Mouse (Mus musculus) layer of hippocampus, postnatal 14 days (tissue): Measurements from ENCODE around the gene Sgo2b. TPM values are rescaled to one million over a fixed set of nuclear protein-coding genes. Genes with fewer than 3 reads are reported as not detected.
"Not testable (repeated sequence)": the region's sequence is repeated elsewhere in the genome, so short reads cannot be mapped to it uniquely, and the experiment has no call there.

Experiments
- DNase-seq, 2 experiments: peaks; one replicate each; pipeline ENCODE4 v3.0.0; 2021 to 2022; ENCODE audit warnings: low spot score in 2 of 2, mixed read lengths in 1 of 2
- long read RNA-seq, 2 experiments: library from polyadenylated mRNA; stranded (forward); transcript quantifications; one replicate each; pipeline ENCODE4 v2.0.0; 2021
- total RNA-seq, 2 experiments: library from RNA; stranded (reverse); gene quantifications; 2 replicates each; pipeline ENCODE4 v1.2.3; 2021

Gene Sgo2b
- total RNA-seq, result not detected
- long read RNA-seq, experiment 1, result 0 reads
- long read RNA-seq, experiment 2, result 0 reads

DNA sequence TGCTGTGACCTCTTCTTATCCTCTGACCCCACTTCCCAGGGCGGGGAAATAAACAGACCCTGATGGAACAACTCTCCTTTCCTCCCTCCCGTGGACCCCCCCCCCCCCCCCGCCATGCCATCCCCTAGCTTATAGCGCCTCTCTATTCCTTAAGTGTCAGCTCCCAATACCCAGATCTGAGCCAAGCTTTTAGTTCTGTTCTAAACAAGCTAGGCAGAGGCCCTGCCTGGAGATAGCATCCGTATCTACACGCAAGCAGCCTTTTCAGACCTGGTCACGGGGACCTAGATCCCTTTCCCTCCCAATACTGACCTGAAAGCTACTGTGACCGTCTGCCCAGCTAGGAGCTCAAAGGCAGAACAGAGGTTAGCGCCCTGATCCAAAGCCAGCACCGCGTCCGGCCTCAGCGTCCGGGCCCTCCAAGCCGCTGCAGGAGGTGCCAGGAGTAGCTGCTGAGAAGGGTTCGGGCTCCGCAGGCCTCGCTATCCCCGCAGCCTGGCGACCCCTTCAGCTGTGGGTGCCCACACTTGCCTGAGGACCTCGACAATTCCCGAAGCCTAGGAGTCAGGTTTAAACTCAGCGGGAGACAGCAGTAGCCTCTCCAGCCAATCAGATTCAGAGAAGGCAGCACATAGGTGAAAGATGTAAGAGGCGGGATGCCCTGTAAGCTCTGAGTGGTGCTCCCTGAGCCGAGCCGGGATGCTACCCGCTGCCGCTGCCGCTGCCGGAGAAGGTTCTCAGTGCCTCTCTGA is at the start of gene Sgo2b:
Gene Sgo2b, minus strand, starts transcription at position 623 of the 752 bp plus-strand sequence.
- no peak for DNase-seq

DNA sequence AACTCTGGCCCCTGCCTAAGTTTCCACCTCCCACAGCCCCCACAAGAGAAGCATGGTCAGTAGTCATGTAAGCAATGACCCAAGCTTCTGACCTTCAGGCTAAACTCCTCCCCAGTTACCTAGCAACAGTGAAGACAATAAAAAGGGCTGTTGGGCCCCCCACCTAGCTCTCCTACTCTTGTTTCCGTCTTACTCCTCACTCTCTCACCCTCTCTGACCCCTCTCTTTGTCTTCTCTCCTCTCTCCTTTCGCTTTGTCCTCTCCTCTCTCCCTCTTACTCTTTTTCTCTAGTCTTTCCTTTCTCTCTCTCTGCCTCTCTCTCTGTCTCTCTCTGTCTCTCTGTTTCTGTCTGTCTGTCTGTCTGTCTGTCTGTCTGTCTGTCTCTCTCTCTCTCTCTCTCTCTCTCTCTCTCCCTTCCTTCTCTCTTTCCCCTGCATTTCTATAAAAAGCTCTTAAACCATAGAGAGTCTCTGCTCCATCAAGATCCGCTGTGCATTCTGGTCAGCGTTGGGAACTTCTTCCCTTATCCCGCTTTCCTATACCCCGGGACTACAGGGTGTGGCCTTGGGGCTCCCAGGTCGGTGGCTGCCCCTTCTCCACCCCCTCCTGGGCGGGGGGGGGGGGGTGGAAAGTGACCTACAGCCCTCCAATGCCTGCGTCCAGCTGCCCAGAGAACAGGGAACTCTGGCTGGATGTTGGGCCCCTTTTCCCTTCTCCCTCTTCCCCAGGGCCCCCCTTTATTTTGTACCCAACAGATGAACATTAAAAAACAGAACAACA is 18.8 kb upstream of the Sgo2b start:
- not testable (repeated sequence) for DNase-seq

DNA sequence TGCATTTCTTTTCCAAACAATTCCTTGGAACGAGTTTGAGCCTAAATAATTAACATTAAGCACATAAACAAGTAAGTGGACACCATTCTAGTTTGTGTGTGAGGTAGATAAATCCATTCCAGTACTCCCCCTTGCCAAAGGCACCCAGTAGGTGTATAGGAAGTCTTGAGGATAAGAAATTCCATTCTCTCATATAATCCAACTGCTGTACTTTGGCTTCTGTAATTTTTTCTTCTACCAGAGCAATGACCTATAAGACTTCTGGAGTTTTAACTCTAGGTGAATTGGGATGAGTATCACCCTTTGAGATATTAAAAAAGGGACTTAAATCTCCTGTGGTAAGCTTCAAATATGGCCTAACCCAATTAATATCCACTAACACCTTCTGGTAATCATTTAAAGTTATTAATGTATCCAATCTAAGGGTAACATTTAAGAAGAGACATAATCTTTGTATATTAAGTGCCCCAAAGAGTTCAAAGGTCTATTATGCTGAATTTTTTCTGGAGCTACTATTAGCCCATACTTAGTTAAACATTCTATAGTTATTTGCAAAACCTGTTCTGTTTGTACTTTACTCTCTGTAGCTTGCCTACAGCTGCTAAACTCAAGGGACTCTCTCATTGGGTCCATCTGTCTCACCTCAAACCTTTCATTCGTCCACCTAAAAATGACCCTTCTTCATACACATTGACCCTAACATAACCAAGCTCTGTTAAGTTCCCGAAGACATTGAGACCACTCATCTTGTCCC is 9.2 kb upstream of the Sgo2b start:
- DNase-seq, result no peak

DNA sequence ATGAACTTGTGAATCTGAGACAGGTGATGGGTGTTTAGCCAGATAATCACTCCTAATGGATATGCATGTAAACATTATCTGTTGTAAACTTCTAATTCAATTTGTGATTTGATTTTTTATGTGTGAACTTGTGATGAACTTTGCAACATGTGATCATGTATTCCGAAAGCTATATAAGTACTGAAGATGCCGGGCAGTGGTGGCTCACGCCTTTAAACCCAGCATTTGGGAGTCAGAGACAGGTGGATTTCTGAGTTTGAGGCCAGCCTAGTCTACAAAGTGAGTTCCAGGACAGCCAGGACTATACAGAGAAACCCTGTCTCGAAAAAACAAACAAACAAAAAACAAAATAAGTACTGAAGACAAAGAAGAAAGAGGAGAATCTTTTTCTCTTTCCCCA is 1.8 kb upstream of the Sgo2b start:
- DNase-seq, result not testable (repeated sequence)

DNA sequence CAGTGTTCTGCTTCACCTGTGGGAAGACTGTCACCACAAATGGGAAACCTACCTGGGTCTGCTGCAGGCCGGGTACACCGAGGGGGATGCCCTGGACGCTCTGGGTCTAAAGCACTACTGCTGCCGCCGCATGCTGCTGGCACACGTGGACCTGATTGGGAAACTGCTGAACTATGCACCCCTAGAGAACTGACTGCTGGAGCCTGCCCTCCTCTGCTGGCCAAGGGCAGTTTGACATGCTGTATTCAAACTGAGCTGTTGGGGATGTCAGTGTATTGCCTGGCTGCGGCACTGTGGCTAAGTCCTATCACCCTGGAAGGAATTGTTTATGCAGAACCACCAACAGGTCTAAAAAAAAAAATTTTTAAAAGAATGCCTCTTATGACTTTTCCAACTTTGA is 18.9 kb downstream of the Sgo2b start:
- DNase-seq, result no peak

DNA sequence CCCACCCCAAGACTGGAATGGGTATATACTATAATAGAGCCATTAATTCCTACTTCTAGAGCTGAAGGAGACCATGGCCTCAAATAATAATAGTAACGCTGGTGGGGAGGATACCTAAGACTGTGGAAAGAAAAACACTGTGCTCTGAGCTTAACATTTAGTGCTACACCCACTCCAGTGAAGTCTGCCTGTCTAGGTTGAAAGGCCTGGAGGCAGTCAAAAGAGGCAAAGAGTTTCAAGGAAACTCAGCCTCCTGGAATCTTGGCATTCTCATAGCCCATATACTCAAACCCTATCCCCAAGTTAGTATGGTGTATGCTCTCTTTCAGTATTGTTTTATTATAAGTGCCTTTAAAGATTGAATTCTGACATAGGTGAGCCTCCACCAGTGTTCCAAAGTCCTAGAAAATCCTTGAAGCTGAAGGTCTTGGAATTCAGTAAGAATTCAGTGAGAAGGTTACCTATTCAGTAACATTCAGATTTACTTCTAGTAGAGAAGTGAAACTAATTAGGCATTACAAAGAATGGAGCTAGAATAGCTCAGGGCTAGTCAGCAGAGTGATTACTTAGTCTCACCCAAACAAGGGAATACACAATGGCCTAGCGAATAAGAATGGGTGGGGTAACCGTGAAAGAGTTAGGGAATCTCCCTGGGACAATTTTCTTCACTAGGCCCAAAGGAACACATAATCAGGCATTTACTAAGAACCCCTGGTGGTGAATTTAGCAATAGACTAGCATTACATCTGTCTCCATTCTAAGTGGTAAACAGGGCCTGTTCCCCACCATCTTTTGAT is 22.5 kb downstream of the Sgo2b start:
- DNase-seq, result no peak

DNA sequence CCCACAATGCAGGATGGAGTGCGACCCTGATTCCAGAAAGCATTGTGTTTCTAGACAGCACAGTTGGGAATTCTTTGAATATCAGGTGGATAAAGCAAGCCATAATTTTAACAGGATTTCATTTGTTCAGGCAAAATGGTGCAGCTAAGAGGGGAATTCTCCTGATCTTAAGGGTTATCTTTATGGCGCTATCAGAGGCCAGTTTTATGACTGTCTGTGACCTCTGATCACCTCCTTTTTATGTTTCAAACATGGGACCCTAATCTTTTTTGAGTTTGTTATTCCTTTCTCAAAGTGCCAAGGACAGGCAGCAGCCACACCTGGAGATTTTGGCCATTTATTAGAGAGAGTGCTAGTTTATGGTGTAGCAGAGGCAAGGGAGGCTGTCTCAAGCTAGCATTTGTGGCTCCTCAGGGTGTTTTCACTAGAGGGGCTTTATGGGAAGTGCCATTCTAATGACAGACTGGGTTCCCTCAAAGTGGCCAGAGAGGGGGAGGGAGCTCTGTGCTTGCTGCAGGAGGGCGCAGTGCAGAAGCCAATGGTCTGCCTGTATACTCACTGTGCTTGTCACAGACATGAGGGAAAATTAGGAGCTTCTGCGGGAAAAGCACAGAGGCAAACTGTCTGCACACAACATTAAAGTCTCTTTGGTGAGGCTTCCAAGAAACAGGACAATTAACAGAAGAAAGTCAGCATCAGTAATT is 30.6 kb downstream of the Sgo2b start:
- no peak for DNase-seq

DNA sequence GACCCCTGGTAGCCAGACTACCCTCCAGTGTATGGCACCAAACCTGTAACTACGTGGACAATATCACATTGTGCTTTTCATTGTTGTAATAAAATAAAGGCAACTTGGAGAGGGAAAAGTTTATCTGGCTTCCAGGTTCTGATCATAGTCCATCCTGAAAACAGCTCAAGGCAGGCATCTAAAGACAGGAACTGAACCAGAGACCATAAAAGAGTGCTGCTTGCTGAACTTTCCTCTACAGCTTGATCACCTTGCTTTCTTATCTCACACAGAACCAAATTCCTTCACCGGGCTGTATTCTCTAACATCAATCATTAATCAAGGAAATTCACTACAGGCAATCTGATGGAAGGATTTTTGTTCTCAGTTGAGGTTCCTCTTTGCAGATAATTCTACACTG is 57.0 kb downstream of the Sgo2b start:
- DNase-seq, result no peak

DNA sequence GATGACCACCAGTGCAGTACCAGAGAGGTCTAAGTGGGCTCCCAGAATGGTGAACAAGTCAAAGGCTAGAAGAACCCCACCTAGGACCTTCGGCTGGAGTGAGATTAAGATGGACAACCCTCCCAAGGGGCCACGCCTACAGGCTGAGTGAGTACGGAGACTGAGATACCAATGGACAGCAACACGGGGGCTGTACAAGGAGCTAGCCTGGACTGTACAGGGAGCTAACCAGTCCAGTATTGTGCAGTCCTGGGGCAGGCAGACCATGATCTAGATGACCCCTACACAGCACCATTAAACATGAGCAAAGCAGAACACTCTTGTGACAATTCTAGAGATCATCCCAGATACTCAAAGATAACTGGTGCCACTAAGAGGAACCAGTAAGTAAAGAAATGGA is 73.7 kb downstream of the Sgo2b start:
- no peak for DNase-seq

DNA sequence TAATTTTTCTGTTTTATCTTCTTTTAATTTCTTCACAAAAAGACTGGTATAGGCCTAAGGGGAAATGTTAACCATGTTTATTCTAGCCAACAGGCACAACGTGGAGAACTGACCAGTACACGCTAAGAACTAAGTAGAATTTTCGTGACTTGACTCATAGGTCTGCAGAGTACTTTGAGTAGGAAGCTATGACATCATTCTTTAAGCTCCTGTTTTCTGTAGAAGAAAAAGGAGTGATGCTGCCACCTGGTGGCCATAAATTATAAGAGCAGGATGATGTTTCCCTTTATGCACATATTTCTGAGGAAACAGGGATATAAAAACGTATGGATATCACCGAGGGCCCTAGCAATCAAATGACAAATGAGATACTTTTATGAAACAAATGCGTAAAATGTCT is 74.7 kb downstream of the Sgo2b start:
- DNase-seq, result peak; percentile 73 to 85

DNA sequence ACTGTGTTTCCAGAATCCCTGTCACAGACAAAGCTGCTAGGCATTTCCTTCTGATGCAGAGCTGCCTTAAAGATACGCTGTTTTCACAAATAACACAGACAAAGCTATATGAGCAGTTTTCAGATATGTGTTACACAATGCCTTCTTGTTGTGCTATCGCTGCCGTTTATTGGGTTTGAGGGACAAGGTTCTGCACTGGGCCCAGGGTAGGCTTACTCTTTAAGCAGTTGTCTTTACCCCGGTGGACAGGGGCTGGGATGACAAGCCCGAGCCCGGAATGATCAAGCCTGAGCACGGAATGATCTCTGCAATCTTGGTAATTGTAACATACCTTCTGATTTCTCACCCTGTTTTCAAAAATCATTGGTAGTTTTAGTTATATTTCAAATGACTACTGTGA is 75.1 kb downstream of the Sgo2b start:
- DNase-seq, result no peak
